Mouse (Mus musculus) erythroid progenitor cell, adult 5-6 weeks (primary cell): ENCODE results near the gene Fndc3a. TPM values are rescaled to one million over a fixed set of nuclear protein-coding genes. Genes with fewer than 3 reads are reported as not detected.

Experiments
- total RNA-seq, 2 experiments: library from RNA; stranded (forward) in 1 of 2; stranded (reverse) in 1 of 2; fragments of 150-400 nt in 1 of 2; fragments of 186-747, 209-891 nt in 1 of 2; gene quantifications; 2 replicates each; pipeline versions ENCODE4 v1.2.3 to v1.2.4; 2015 to 2017; ENCODE audit warnings: low replicate concordance in 2 of 2

The Fndc3a gene
- total RNA-seq, 2 experiments from 2014 or later, result 6.5 to 21.4 TPM

Other genes starting within 250 kb of the Fndc3a start
- not detected in 2 replicates for gene Gm9195, start 218.2 kb downstream of the Fndc3a start, total RNA-seq (2015; ENCODE audit: low replicate concordance)
- not detected in 2 replicates for gene Gm9195, start 218.2 kb downstream of the Fndc3a start, total RNA-seq (2017; ENCODE audit: low replicate concordance)